Mouse (Mus musculus) heart, adult 2 months (tissue): ENCODE measurements around the gene Muc4. TPM values are rescaled to one million over a fixed set of nuclear protein-coding genes. Genes with fewer than 3 reads are reported as not detected.

ENCODE experiments used
- DNase-seq, 2 experiments: peaks; one replicate each; pipeline ENCODE4 v3.0.0; 2021
- H3K27ac ChIP-seq: fragments of 200-600 bp; 2 replicates; pipeline ENCODE4 v1.8.1; 2022
- H3K27me3 ChIP-seq: fragments of 200-500 bp; 2 replicates; pipeline ENCODE4 v1.6.1; 2012; ENCODE audit warnings: mild to moderate bottlenecking, low read length, inconsistent platforms, mixed read lengths; ENCODE audit not compliant: control insufficient read depth, insufficient read depth
- H3K36me3 ChIP-seq: fragments of 200-500 bp; 2 replicates; pipeline ENCODE4 v1.6.1; 2012; ENCODE audit warnings: low read length, inconsistent platforms; ENCODE audit not compliant: control insufficient read depth, insufficient read depth
- H3K4me1 ChIP-seq: fragments of 200-500 bp; 2 replicates; pipeline ENCODE4 v1.6.1; 2011; ENCODE audit warnings: low read length; ENCODE audit not compliant: control insufficient read depth, insufficient read depth
- H3K4me3 ChIP-seq: fragments of 200-600 bp; 2 replicates; pipeline ENCODE4 v1.8.1; 2022
- H3K79me2 ChIP-seq: fragments of 200-500 bp; replicated peaks from 2 replicates; pipeline ENCODE4 v1.6.1; 2012; ENCODE audit warnings: mild to moderate bottlenecking, inconsistent platforms, low read length, moderate library complexity, mixed read lengths; ENCODE audit not compliant: control insufficient read depth, insufficient read depth
- H3K9ac ChIP-seq: fragments of 200-500 bp; 2 replicates; pipeline ENCODE4 v1.6.1; 2012; ENCODE audit warnings: low read depth, mild to moderate bottlenecking, control low read depth, inconsistent platforms, low read length, mixed read lengths
- CTCF ChIP-seq: fragments of 200-600 bp; IDR thresholded peaks from 2 replicates; pipeline ENCODE4 v1.8.1; 2022; ENCODE audit warnings: antibody characterized with exemption, mild to moderate bottlenecking, moderate library complexity
- EP300 ChIP-seq: fragments of 200-500 bp; IDR thresholded peaks from 2 replicates; pipeline ENCODE4 v1.6.1; 2011; ENCODE audit warnings: low read depth, low read length, control low read depth; ENCODE audit not compliant: insufficient read depth
- POLR2A ChIP-seq: fragments of 200-500 bp; IDR thresholded peaks from 2 replicates; pipeline ENCODE4 v1.6.1; 2011; ENCODE audit warnings: mild to moderate bottlenecking, low read depth, low read length, control low read depth; ENCODE audit not compliant: insufficient read depth
- WGBS: fragments of 180-500 bp; shearing (Covaris S2); methylation state at CpG from one replicate; pipeline ENCODE4 v1.1.7; 2018; 5-methylcytosine and 5-hydroxymethylcytosine counted together
- intact Hi-C: fragments of 180-260 bp; cut with DNase I; formaldehyde crosslinking; loops from one replicate; pipeline ENCODE4 v1.15.1; 2025
- polyA plus RNA-seq: library from polyadenylated mRNA; depleted of rRNA; stranded (reverse); fragments of >200 nt; gene quantifications from 2 replicates; pipeline ENCODE4 v1.2.3, GENCODE M21; 2012
- total RNA-seq, 2 experiments: library from RNA; stranded (reverse); gene quantifications; 2 replicates each; pipeline ENCODE4 v1.2.3; 2021

Muc4 gene
- total and polyA plus RNA-seq, 3 experiments = 0.18 to 2.5 (median 0.21) TPM

DNA sequence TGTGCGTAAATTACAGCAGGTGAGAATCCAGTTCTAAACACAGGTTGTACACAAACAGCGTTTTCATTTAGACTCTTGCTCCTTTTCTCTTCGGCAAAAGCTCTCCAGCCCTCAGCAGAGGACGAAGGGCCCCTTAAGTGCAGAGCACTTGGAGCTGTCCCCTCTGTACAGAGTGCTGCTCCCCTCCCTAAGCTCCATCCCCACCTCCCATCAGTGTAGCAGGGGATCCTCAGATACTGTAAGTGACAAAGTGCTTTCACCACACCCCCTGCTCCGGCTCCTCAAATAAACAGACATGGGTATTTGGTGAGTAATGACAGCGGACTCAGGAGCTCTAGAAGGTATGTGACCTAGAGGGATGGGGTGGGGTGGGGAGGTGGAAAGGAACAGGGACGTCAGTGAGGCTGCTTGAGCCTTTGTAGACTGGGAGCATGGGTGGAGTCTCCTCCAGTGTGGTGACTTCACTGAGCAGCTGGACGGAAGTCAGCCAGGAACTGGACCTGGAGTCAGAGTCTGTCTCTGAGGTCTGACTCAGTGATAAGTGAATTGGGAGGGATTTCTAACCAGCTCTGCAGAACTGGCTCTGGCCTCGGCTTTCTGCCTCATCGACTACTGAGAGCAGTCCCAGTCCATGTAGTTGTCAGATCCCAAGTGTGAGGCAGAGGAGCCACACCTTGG is 86.2 kb downstream of the Muc4 start:
- Histone ChIP-seq H3K36me3 (no peaks in the 10 kb centered on the region), H3K27me3 (no peaks in the 10 kb centered on the region), H3K79me2 (no peaks in the 10 kb centered on the region), H3K4me3 (no peak overlapping the region), H3K4me1 (peaks cover 7% of the 10 kb centered on the region), H3K9ac (0 out of 2 replicates have a peak overlapping the region, but pooled peaks have one; percentile 18), H3K27ac (peak overlapping the region; percentile 67)
- WGBS = 40% methylated on average over 10 of the region's 10 CpGs
- intact Hi-C loops = no loop called here
- peak; percentile 60 to 79 for DNase-seq
- TF ChIP-seq POLR2A (0 out of 2 replicates have a peak, but pooled peaks have one; percentile 29), CTCF (no peak), EP300 (no peak)

DNA sequence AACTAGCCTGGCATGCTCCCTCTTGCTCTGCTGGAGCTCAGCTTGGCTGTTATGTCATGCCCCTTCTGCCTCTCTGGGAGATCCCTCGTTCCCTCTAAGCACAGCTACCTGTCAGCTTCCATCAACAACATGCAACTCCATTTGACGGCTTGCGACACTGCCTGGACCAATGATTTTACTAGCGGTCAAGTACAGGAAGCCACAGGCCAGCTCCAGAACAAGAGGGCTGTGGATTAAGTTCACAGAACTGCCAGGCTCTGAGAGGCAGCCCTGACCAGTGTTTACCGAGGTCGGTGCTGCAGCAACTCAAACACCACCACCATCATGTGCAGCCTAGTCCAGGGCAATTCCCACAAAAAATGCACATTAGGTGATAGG is 86.8 kb downstream of the Muc4 start:
- Histone ChIP-seq H3K79me2 (no peaks in the 10 kb centered on the region), H3K4me1 (peaks cover 7% of the 10 kb centered on the region), H3K36me3 (no peaks in the 10 kb centered on the region), H3K27ac (peak overlapping the region; percentile 67), H3K9ac (0 out of 2 replicates have a peak overlapping the region, but pooled peaks have one; percentile 18), H3K27me3 (no peaks in the 10 kb centered on the region), H3K4me3 (no peak overlapping the region)
- intact Hi-C loops = no loop called here
- DNase-seq = no peak
- 41% methylated on average over 6 of the region's 6 CpGs for WGBS
- TF ChIP-seq POLR2A = 0 out of 2 replicates have a peak, but pooled peaks have one; percentile 8
- no peak for TF ChIP-seq EP300

DNA sequence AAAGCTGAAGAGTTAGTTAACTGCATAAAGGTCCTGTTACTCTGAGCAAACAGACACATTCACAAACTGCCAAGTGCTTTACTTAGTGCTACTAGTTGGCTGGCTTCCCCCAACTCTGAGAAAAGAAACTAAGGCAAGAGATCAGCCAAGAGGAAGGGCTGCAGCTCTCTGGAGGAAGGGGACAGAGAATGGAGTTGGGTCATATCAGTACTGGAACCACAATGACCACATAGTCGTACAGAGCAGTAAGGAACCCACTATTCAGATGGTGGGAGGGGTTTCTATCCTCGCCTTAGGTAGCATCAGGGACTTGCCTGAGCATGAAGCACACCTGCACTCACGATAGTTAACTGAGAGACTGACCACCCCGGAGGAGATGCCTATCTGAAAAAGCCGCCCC is 87.2 kb downstream of the Muc4 start:
- intact Hi-C loops = no loop called here
- Histone ChIP-seq H3K79me2 (no peaks in the 10 kb centered on the region), H3K27me3 (no peaks in the 10 kb centered on the region), H3K4me1 (peaks cover 7% of the 10 kb centered on the region), H3K4me3 (no peak overlapping the region), H3K9ac (no peak overlapping the region), H3K27ac (peak overlapping the region; percentile 67; the same call in 1 of the 2 replicates), H3K36me3 (no peaks in the 10 kb centered on the region)
- DNase-seq = no peak
- 66% methylated on average over 5 of the region's 5 CpGs for WGBS
- TF ChIP-seq POLR2A = no peak
- TF ChIP-seq EP300 = no peak
- TF ChIP-seq CTCF = no peak

DNA sequence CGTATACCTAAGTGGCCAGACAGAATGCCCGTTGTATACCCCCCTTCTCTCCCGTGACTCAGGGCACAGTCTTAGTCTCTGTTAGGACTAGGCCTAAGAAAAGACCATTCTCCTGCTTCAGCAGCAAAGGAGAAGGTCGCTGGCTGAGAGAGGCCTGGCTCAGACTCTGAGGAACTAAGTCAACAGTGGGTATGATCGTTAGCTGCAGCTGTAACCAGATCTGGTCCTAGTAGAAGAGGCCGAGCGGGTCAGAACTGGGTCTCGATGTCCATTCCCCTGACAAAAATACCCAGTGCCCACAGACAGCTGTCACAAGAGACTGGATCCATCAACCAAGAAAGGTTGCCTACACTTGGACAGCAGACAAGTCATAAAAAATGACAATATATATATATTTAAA is 87.8 kb downstream of the Muc4 start:
- no peak overlapping the region for H3K27ac ChIP-seq
- intact Hi-C loops = no loop called here

DNA sequence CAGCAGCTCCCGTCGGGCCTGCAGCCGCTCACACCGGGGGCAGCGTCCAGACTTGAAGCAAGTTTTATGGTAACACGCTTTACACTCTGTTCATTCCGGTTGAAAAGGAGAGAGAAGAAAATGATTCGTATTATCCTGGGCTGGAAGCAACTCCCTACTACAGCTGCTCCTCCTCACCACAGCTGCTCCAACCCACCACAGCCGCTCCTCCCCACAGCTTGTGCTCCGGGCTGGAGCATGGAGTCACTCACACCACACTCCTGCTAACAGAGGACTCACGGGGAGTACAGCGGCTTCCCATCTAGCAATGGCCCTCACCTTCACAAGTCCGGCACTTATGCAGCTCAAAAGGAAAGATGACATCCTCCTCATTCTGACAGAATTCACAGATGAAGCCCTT is 88.4 kb downstream of the Muc4 start:
- intact Hi-C loops = no loop called here
- no peak overlapping the region for H3K27ac ChIP-seq
- 91% methylated on average over 13 of the region's 13 CpGs for WGBS
- no peaks in the 10 kb centered on the region for H3K27me3 ChIP-seq
- H3K4me1 ChIP-seq = peaks cover 7% of the 10 kb centered on the region
- DNase-seq = no peak
- H3K79me2 ChIP-seq = no peaks in the 10 kb centered on the region
- TF ChIP-seq EP300 = no peak
- no peak for TF ChIP-seq CTCF
- TF ChIP-seq POLR2A = no peak
- H3K36me3 ChIP-seq = no peaks in the 10 kb centered on the region
- no peak overlapping the region for H3K4me3 ChIP-seq
- no peak overlapping the region for H3K9ac ChIP-seq

More for the DNA sequence above, 87.8 kb downstream of the Muc4 start:
- WGBS = 95% methylated on average over 8 of the region's 8 CpGs
- no peak for DNase-seq
- Histone ChIP-seq H3K9ac (no peak overlapping the region), H3K27me3 (no peaks in the 10 kb centered on the region), H3K79me2 (no peaks in the 10 kb centered on the region), H3K4me1 (peaks cover 7% of the 10 kb centered on the region), H3K36me3 (no peaks in the 10 kb centered on the region), H3K4me3 (no peak overlapping the region)
- TF ChIP-seq CTCF (no peak), EP300 (no peak), POLR2A (no peak)

DNA sequence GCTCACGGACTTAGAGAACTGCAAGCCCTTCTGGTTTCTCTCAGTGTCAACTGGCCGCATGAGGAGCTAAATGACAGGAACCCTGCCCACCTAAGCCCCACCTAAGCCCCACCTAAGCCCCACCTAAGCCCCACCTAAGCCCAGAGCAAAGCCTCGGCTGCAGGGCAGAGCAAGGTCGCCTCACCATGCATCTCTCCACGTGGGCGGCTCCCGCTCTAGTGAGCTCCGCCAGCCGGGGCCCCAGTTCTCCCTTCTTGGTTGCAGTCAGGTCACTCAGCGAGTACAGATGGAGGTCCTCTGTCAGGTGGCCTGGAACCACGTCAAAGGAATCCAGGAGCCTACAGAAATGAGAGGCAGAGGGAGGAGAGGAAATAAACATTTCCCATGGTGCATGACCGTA is 89.7 kb downstream of the Muc4 start:
- H3K79me2 ChIP-seq = no peaks in the 10 kb centered on the region
- WGBS = 68% methylated on average over 12 of the region's 12 CpGs
- DNase-seq = no peak
- H3K27ac ChIP-seq = no peak overlapping the region
- intact Hi-C loops = no loop called here
- H3K36me3 ChIP-seq = no peaks in the 10 kb centered on the region
- TF ChIP-seq EP300 (no peak), POLR2A (no peak), CTCF (no peak)
- H3K4me1 ChIP-seq = peaks cover 7% of the 10 kb centered on the region
- H3K4me3 ChIP-seq = no peak overlapping the region
- no peaks in the 10 kb centered on the region for H3K27me3 ChIP-seq
- no peak overlapping the region for H3K9ac ChIP-seq
